Mouse (Mus musculus) heart, postnatal 0 days (tissue): ENCODE results near the gene Zcchc24. TPM values are rescaled to one million over a fixed set of nuclear protein-coding genes. Genes with fewer than 3 reads are reported as not detected.

Experiments used
- ATAC-seq: fragments of 200-750 bp; cut with Nextera tagmentation; 2 replicates; pipeline ENCODE4 v1.8.0; 2017; ENCODE audit warnings: low read depth, moderate number of reproducible peaks, moderate library complexity; ENCODE audit not compliant: insufficient read depth
- DNase-seq: peaks from one replicate; pipeline ENCODE4 v3.0.0-alpha.2; 2016; ENCODE audit warnings: low spot score
- H3K27ac ChIP-seq: fragments of 300-500 bp; sonication (generic); 2 replicates; pipeline ENCODE4 v1.5.1; 2014; ENCODE audit warnings: low read depth, mild to moderate bottlenecking
- H3K27me3 ChIP-seq: fragments of 300-500 bp; sonication (generic); 2 replicates; pipeline ENCODE4 v1.6.1; 2014; ENCODE audit warnings: low read length, mixed read lengths; ENCODE audit not compliant: control insufficient read depth, insufficient read depth
- H3K36me3 ChIP-seq: fragments of 300-500 bp; sonication (generic); replicated peaks from 2 replicates; pipeline ENCODE4 v1.6.1; 2014; ENCODE audit warnings: low read length, mixed read lengths; ENCODE audit not compliant: control insufficient read depth, insufficient read depth
- H3K4me1 ChIP-seq: fragments of 300-500 bp; sonication (generic); 2 replicates; pipeline ENCODE4 v1.6.1; 2014; ENCODE audit warnings: antibody characterized with exemption; ENCODE audit not compliant: control insufficient read depth, insufficient read depth
- H3K4me2 ChIP-seq: fragments of 300-500 bp; sonication (generic); 2 replicates; pipeline ENCODE4 v1.6.1; 2014; ENCODE audit warnings: low read depth, mild to moderate bottlenecking, low read length, moderate library complexity
- H3K4me3 ChIP-seq: fragments of 300-500 bp; sonication (generic); 2 replicates; pipeline ENCODE4 v1.5.1; 2014; ENCODE audit warnings: low read depth, low read length
- H3K9ac ChIP-seq: fragments of 300-500 bp; sonication (generic); replicated peaks from 2 replicates; pipeline ENCODE4 v1.6.1; 2014; ENCODE audit warnings: low read depth, low read length, mixed read lengths
- H3K9me3 ChIP-seq: fragments of 300-500 bp; sonication (generic); replicated peaks from 2 replicates; pipeline ENCODE4 v1.6.1; 2016; ENCODE audit warnings: low read length; ENCODE audit not compliant: control insufficient read depth
- CTCF ChIP-seq: IDR thresholded peaks from 2 replicates; pipeline ENCODE4 v1.5.1; 2016; ENCODE audit warnings: antibody characterized with exemption, control low read depth, low read depth
- EP300 ChIP-seq: IDR thresholded peaks from 2 replicates; pipeline ENCODE4 v1.6.1; 2016; ENCODE audit warnings: antibody characterized with exemption, low read depth
- WGBS: fragments of 180-500 bp; shearing (Covaris S2); extraction: QIAGEN DNeasy Blood & Tissue Kit; methylation state at CpG from one replicate; pipeline ENCODE4 v1.1.7; 2014; 5-methylcytosine and 5-hydroxymethylcytosine counted together
- polyA plus RNA-seq: library from polyadenylated mRNA; unstranded; fragments of >200 nt; fragmentation: Nextera tagmentation; extraction: Ambion mirVana; gene quantifications from 2 replicates; pipeline ENCODE4 v1.2.1, GENCODE M21; 2015
- total RNA-seq: library from RNA; depleted of rRNA; stranded (reverse); fragments of >200 nt; gene quantifications from 2 replicates; pipeline ENCODE4 v1.2.3, GENCODE M21; 2014; ENCODE audit warnings: low replicate concordance

The Zcchc24 gene
- total and polyA plus RNA-seq, 2 experiments from 2014 or later, result 18.5 to 40.3 TPM

- ATAC-seq, result no peak
- peaks cover 53% of the 10 kb centered on the region for H3K4me1 ChIP-seq
- H3K9me3 ChIP-seq, result no peaks in the 10 kb centered on the region
- DNase-seq, result no peak
- H3K9ac ChIP-seq, result no peak overlapping the region
- H3K4me2 ChIP-seq, result no peak overlapping the region
- H3K27ac ChIP-seq, result peak overlapping the region; percentile 23
- peaks cover 43% of the 10 kb centered on the region for H3K36me3 ChIP-seq
- TF ChIP-seq CTCF (no peak), EP300 (no peak)
- H3K27me3 ChIP-seq, result no peaks in the 10 kb centered on the region
- WGBS, result 86% methylated on average over 5 of the region's 5 CpGs
- H3K4me3 ChIP-seq, result no peak overlapping the region
Observed at GRCm38 (mm10) chr14:25751067-25751466, 17.8 kb downstream of the Zcchc24 start.

- H3K9ac ChIP-seq, result no peak overlapping the region
- H3K27ac ChIP-seq, result peak overlapping the region; percentile 23
Observed at GRCm38 (mm10) chr14:25750448-25751015, 18.3 kb downstream of the Zcchc24 start.

GRCm38 (mm10) chr14:25749143-25749909 is 19.5 kb downstream of the Zcchc24 start:
- H3K27ac ChIP-seq, result peak overlapping the region; percentile 37; the same call in 1 of the 2 replicates
- H3K9me3 ChIP-seq, result no peaks in the 10 kb centered on the region
- H3K4me1 ChIP-seq, result peaks cover 45% of the 10 kb centered on the region
- H3K4me3 ChIP-seq, result no peak overlapping the region
- 49% methylated on average over 13 of the region's 13 CpGs for WGBS
- DNase-seq (no peak), ATAC-seq (no peak)
- no peaks in the 10 kb centered on the region for H3K27me3 ChIP-seq
- H3K4me2 ChIP-seq, result no peak overlapping the region
- H3K36me3 ChIP-seq, result peaks cover 39% of the 10 kb centered on the region
- TF ChIP-seq EP300, result no peak
- TF ChIP-seq CTCF, result no peak
- 0 out of 2 replicates have a peak overlapping the region, but pooled peaks have one; percentile 3 for H3K9ac ChIP-seq

More at GRCm38 (mm10) chr14:25750448-25751015, 18.3 kb downstream of the Zcchc24 start:
- H3K4me3 ChIP-seq, result no peak overlapping the region
- H3K27me3 ChIP-seq, result no peaks in the 10 kb centered on the region
- H3K9me3 ChIP-seq, result no peaks in the 10 kb centered on the region
- peaks cover 38% of the 10 kb centered on the region for H3K36me3 ChIP-seq
- TF ChIP-seq CTCF, result no peak
- TF ChIP-seq EP300, result no peak
- DNase-seq, result no peak
- 49% methylated on average over 2 of the region's 2 CpGs for WGBS
- no peak overlapping the region for H3K4me2 ChIP-seq
- peaks cover 54% of the 10 kb centered on the region for H3K4me1 ChIP-seq
- ATAC-seq, result peak; percentile 79

- no peaks in the 10 kb centered on the region for H3K27me3 ChIP-seq
- H3K4me1 ChIP-seq, result peaks cover 48% of the 10 kb centered on the region
Observed at GRCm38 (mm10) chr14:25747996-25748756, 20.7 kb downstream of the Zcchc24 start.

More at GRCm38 (mm10) chr14:25747996-25748756, 20.7 kb downstream of the Zcchc24 start:
- Histone ChIP-seq H3K9me3 (no peaks in the 10 kb centered on the region), H3K27ac (peak overlapping the region; percentile 7; the same call in 1 of the 2 replicates), H3K4me3 (no peak overlapping the region), H3K9ac (no peak overlapping the region), H3K4me2 (no peak overlapping the region), H3K36me3 (peaks cover 46% of the 10 kb centered on the region)
- ATAC-seq (no peak), DNase-seq (no peak)
- TF ChIP-seq CTCF (no peak), EP300 (no peak)
- WGBS, result 53% methylated on average over 7 of the region's 7 CpGs
